Mouse (Mus musculus) C2C12 (cell line): ENCODE results near the gene Zcchc10. TPM values are rescaled to one million over a fixed set of nuclear protein-coding genes. Genes with fewer than 3 reads are reported as not detected.
"Not testable (repeated sequence)": the region's sequence is repeated elsewhere in the genome, so short reads cannot be mapped to it uniquely, and the experiment has no call there.

ENCODE experiments used
- H3K27me3 ChIP-seq: one replicate; pipeline ENCODE4 v1.6.1; 2011; ENCODE audit not compliant: control insufficient read depth, insufficient read depth, insufficient read length
- H3K36me3 ChIP-seq: one replicate; pipeline ENCODE4 v1.6.1; 2011; ENCODE audit not compliant: control insufficient read depth, insufficient read depth
- H3K4me3 ChIP-seq: one replicate; pipeline ENCODE4 v1.5.1; 2011; ENCODE audit warnings: mild to moderate bottlenecking, control low read depth; ENCODE audit not compliant: poor library complexity, insufficient read depth, severe bottlenecking
- H3K79me2 ChIP-seq: one replicate; pipeline ENCODE4 v1.6.1; 2011; ENCODE audit not compliant: control insufficient read depth, insufficient read depth
- H3K79me3 ChIP-seq: one replicate; pipeline ENCODE4 v1.6.1; 2011; ENCODE audit warnings: low read depth, control low read depth
- H3ac ChIP-seq: one replicate; pipeline ENCODE3; 2011; ENCODE audit warnings: low read depth; ENCODE audit not compliant: control insufficient read depth, insufficient read length
- CEBPB ChIP-seq: IDR thresholded peaks from one replicate; pipeline ENCODE4 v1.6.1; 2011; ENCODE audit warnings: low read depth, mild to moderate bottlenecking, control low read depth, moderate library complexity
- CTCF ChIP-seq: IDR thresholded peaks from one replicate; pipeline ENCODE4 v1.5.1; 2011; ENCODE audit not compliant: control insufficient read depth, insufficient read depth, insufficient read length
- FOSL1 ChIP-seq: IDR thresholded peaks from one replicate; pipeline ENCODE4 v1.8.0; 2011; ENCODE audit warnings: mild to moderate bottlenecking, low read length; ENCODE audit not compliant: poor library complexity, insufficient read depth, severe bottlenecking
- MAX ChIP-seq: IDR thresholded peaks from one replicate; pipeline ENCODE4 v1.6.1; 2011; ENCODE audit warnings: mild to moderate bottlenecking, control low read depth
- MYOD1 ChIP-seq: IDR thresholded peaks from one replicate; pipeline ENCODE4 v1.6.1; 2011; ENCODE audit warnings: low read depth; ENCODE audit not compliant: control insufficient read depth, insufficient read length
- MYOG ChIP-seq: IDR thresholded peaks from one replicate; pipeline ENCODE4 v1.6.1; 2011; ENCODE audit not compliant: control insufficient read depth, insufficient read length; ENCODE audit errors: extremely low read depth
- USF1 ChIP-seq: IDR thresholded peaks from one replicate; pipeline ENCODE4 v1.6.1; 2011; ENCODE audit warnings: low read depth, mild to moderate bottlenecking, control low read depth, moderate library complexity
- polyA plus RNA-seq: library from polyadenylated mRNA; unstranded; fragments of >200 nt; fragmentation: generic; extraction: Trizol; gene quantifications from one replicate; pipeline ENCODE4 v1.2.1, GENCODE M21; 2012; ENCODE audit warnings: missing spikeins

The Zcchc10 gene
- polyA plus RNA-seq, 1 experiment: 8.2 TPM

DNA sequence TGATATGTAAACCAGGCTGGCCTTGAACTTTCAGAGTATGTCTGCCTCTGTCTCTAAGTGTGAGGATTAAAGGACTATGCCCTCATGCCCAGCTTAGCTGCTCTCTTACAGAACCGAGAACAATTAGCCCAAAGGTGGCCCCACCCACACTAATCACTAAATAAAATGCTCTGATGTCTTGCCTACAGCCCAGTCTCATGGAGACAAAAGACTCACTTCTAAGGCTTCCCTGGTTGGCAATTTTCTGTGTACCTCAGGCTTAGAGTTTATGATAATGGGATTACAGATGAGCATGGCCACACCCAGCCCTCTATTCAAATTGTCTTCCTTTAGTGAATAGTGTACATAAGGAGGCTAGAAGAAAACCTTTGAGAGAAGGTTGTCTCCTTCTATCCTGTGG, 13.1 kb upstream of the Zcchc10 start:
- Histone ChIP-seq H3K79me2 (no peaks in the 10 kb centered on the region), H3K4me3 (no peak overlapping the region), H3K27me3 (no peaks in the 10 kb centered on the region), H3K79me3 (no peaks in the 10 kb centered on the region), H3K36me3 (no peaks in the 10 kb centered on the region), H3ac (no peak overlapping the region)
- TF ChIP-seq MYOG (no peak), FOSL1 (no peak), MAX (no peak), CEBPB (no peak), CTCF (no peak), MYOD1 (no peak), USF1 (no peak)

DNA sequence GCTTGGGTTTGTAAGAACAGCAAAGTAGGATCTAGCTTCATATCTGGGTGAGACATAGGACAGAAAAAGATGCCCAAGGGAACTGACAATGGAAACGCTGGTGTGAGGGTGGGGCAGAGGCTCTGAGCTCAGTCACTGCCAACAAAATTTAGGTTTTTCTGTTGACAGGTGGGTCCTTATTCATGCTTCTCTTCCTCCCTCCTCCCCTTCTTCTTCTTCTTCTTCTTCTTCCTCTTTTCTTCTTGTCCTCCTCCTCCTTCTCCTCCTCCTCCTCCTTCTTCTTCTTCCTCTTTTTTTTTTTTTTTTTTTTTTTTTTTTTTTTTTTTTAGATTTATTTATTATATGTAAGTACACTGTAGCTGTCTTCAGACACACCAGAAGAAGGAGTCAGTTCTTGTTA, 11.7 kb upstream of the Zcchc10 start:
- not testable (repeated sequence) for H3K4me3 ChIP-seq, H3K27me3 ChIP-seq, H3K79me3 ChIP-seq, H3K36me3 ChIP-seq, H3ac ChIP-seq, H3K79me2 ChIP-seq

DNA sequence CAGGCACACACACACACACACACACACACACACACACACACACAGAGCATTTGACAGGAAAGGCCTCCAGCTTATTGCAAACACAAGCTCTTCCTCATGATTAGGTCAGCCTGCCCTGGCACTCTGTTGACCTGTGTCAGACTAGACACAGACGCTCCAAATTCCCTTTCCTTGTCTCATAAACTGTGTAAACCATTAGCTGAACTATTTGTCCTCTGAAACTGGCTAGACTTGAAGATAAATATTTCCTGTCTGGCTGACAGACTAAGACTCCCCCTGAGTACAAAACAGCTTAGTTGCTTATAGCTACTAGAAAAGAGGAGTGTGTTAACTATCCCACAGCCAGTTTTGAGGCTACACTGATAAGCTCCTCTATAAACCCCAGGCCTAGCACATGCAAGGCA, 9.7 kb upstream of the Zcchc10 start:
- Histone ChIP-seq H3K36me3 (no peaks in the 10 kb centered on the region), H3K79me2 (no peaks in the 10 kb centered on the region), H3K27me3 (no peaks in the 10 kb centered on the region), H3ac (no peak overlapping the region), H3K79me3 (no peaks in the 10 kb centered on the region), H3K4me3 (no peak overlapping the region)
- no peak for TF ChIP-seq MAX
- TF ChIP-seq FOSL1: no peak
- no peak for TF ChIP-seq MYOG
- TF ChIP-seq USF1: no peak
- no peak for TF ChIP-seq CEBPB
- no peak for TF ChIP-seq CTCF
- TF ChIP-seq MYOD1: no peak

DNA sequence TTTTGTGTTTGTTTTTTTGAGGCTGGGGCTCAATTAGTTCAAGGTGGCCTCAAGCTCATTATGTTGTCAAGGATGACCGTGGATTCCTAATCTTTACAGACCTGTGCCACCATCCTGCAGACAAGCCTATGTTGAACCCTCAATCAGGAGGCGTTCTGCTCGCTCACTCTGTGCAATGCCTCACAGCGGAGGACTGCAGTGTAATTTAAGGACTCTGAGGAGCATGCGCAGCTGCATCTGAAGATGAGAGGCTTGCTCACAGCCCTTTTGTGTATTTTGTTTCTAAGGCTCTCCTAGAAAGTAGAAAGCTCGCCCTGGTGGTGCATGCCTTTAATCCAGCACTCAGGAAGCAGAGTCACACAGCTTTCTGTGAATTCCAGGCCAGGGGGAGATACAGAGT, 7.5 kb upstream of the Zcchc10 start:
- Histone ChIP-seq H3K27me3 (no peaks in the 10 kb centered on the region), H3K36me3 (no peaks in the 10 kb centered on the region), H3ac (no peak overlapping the region), H3K4me3 (no peak overlapping the region), H3K79me3 (no peaks in the 10 kb centered on the region), H3K79me2 (no peaks in the 10 kb centered on the region)
- TF ChIP-seq FOSL1 (no peak), MYOG (no peak), MYOD1 (no peak), CTCF (no peak), USF1 (no peak), MAX (no peak), CEBPB (no peak)

- no peak overlapping the region for H3K4me3 ChIP-seq
Observed at GRCm38 (mm10) chr11:53318041-53318440, 6.4 kb upstream of the Zcchc10 start.

DNA sequence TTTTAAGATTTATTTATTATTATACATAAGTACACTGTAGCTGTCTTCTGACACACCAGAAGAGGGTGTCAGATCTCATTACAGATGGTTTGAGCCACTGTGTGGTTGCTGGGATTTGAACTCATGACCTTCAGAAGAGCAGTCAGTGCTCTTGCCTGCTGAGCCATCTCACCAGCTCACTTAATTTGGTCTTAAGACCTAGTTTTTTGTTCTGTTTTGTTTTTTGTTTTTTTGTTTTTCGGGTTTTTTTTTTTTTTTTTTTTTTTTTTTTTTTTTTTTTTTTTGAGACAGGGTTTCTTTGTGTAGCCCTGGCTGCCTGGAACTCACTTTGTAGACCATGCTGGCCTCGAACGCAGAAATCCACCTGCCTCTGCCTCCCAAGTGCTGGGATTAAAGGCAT, 5.9 kb upstream of the Zcchc10 start:
- not testable (repeated sequence) for H3K36me3 ChIP-seq, H3K27me3 ChIP-seq, H3K4me3 ChIP-seq, H3K79me3 ChIP-seq, H3ac ChIP-seq, H3K79me2 ChIP-seq

More at GRCm38 (mm10) chr11:53318041-53318440, 6.4 kb upstream of the Zcchc10 start:
- H3K79me3 ChIP-seq: no peaks in the 10 kb centered on the region
- H3K79me2 ChIP-seq: no peaks in the 10 kb centered on the region
- no peaks in the 10 kb centered on the region for H3K36me3 ChIP-seq
- TF ChIP-seq MYOD1 (no peak), USF1 (no peak), MAX (no peak), CEBPB (no peak), FOSL1 (no peak), CTCF (no peak), MYOG (no peak)
- no peak overlapping the region for H3ac ChIP-seq
- no peaks in the 10 kb centered on the region for H3K27me3 ChIP-seq

- not testable (repeated sequence) for H3ac ChIP-seq, H3K4me3 ChIP-seq, H3K27me3 ChIP-seq, H3K36me3 ChIP-seq, H3K79me3 ChIP-seq, H3K79me2 ChIP-seq
Observed at GRCm38 (mm10) chr11:53319867-53320266, 4.6 kb upstream of the Zcchc10 start.
